Mouse (Mus musculus) stomach, embryonic 16.5 days (tissue): Measurements from ENCODE around the gene Gm49405. TPM values are rescaled to one million over a fixed set of nuclear protein-coding genes. Genes with fewer than 3 reads are reported as not detected.
"Not testable (repeated sequence)": the region's sequence is repeated elsewhere in the genome, so short reads cannot be mapped to it uniquely, and the experiment has no call there.

Source experiments
- ATAC-seq: fragments of 200-750 bp; cut with Nextera tagmentation; 2 replicates; pipeline ENCODE4 v1.8.0; 2017; ENCODE audit warnings: moderate number of reproducible peaks, moderate TSS enrichment; ENCODE audit not compliant: insufficient read depth, low FRiP score
- H3K27ac ChIP-seq: fragments of 300-500 bp; sonication (generic); 2 replicates; pipeline ENCODE4 v1.5.1; 2014; ENCODE audit warnings: low read length
- H3K27me3 ChIP-seq: fragments of 300-500 bp; sonication (generic); 2 replicates; pipeline ENCODE4 v1.6.1; 2014; ENCODE audit warnings: low read length, control low read depth, mixed read lengths; ENCODE audit not compliant: control insufficient read depth, insufficient read depth
- H3K36me3 ChIP-seq: fragments of 300-500 bp; sonication (generic); 2 replicates; pipeline ENCODE4 v1.6.1; 2014; ENCODE audit warnings: low read length; ENCODE audit not compliant: control insufficient read depth, insufficient read depth
- H3K4me1 ChIP-seq: fragments of 300-500 bp; sonication (generic); 2 replicates; pipeline ENCODE4 v1.6.1; 2014; ENCODE audit warnings: low read length, control low read depth, mixed read lengths; ENCODE audit not compliant: control insufficient read depth, insufficient read depth
- H3K4me2 ChIP-seq: fragments of 300-500 bp; sonication (generic); 2 replicates; pipeline ENCODE4 v1.6.1; 2014; ENCODE audit warnings: low read depth, low read length, mixed read lengths
- H3K4me3 ChIP-seq: fragments of 300-500 bp; sonication (generic); replicated peaks from 2 replicates; pipeline ENCODE4 v1.5.1; 2014; ENCODE audit warnings: mild to moderate bottlenecking, low read length
- H3K9ac ChIP-seq: fragments of 300-500 bp; sonication (generic); 2 replicates; pipeline ENCODE4 v1.6.1; 2014; ENCODE audit warnings: low read length
- H3K9me3 ChIP-seq: fragments of 300-500 bp; sonication (generic); replicated peaks from 2 replicates; pipeline ENCODE4 v1.6.1; 2016; ENCODE audit warnings: low read length, control low read depth; ENCODE audit not compliant: control insufficient read depth
- WGBS: fragments of 180-500 bp; shearing (Covaris S2); extraction: QIAGEN DNeasy Blood & Tissue Kit; methylation state at CpG from one replicate; pipeline ENCODE4 v1.1.7; 2014; 5-methylcytosine and 5-hydroxymethylcytosine counted together
- polyA plus RNA-seq: library from polyadenylated mRNA; unstranded; fragments of >200 nt; fragmentation: Nextera tagmentation; extraction: Ambion mirVana; gene quantifications from 2 replicates; pipeline ENCODE4 v1.2.1, GENCODE M21; 2015

Gene Gm49405
- polyA plus RNA-seq, 1 experiment from 2014 or later = 2.8 TPM

- Histone ChIP-seq H3K4me3 (no peak overlapping the region), H3K4me2 (peak overlapping the region; percentile 27; the same call in 1 of the 2 replicates), H3K9ac (no peak overlapping the region), H3K4me1 (no peaks in the 10 kb centered on the region), H3K27ac (peak overlapping the region; percentile 92), H3K36me3 (no peaks in the 10 kb centered on the region), H3K9me3 (no peaks in the 10 kb centered on the region), H3K27me3 (no peaks in the 10 kb centered on the region)
- WGBS = 56% methylated on average over 8 of the region's 8 CpGs
- ATAC-seq = peak; percentile 69
Measured at GRCm38 (mm10) chr19:4046866-4047254, 46.4 kb downstream of the Gm49405 start.

GRCm38 (mm10) chr19:4047859-4048258, 47.4 kb downstream of the Gm49405 start:
- no peaks in the 10 kb centered on the region for H3K9me3 ChIP-seq
- H3K4me2 ChIP-seq = no peak overlapping the region
- H3K4me3 ChIP-seq = no peak overlapping the region
- ATAC-seq = no peak
- WGBS = 21% methylated on average over 4 of the region's 4 CpGs
- H3K4me1 ChIP-seq = no peaks in the 10 kb centered on the region
- no peaks in the 10 kb centered on the region for H3K27me3 ChIP-seq
- H3K27ac ChIP-seq = no peak overlapping the region
- H3K36me3 ChIP-seq = no peaks in the 10 kb centered on the region
- H3K9ac ChIP-seq = no peak overlapping the region

GRCm38 (mm10) chr19:4049069-4049468, 48.6 kb downstream of the Gm49405 start:
- not testable (repeated sequence) for H3K4me3 ChIP-seq, H3K9me3 ChIP-seq, H3K27me3 ChIP-seq, H3K27ac ChIP-seq, H3K4me2 ChIP-seq, H3K36me3 ChIP-seq, H3K9ac ChIP-seq, H3K4me1 ChIP-seq, ATAC-seq
- 81% methylated on average over 5 of the region's 5 CpGs for WGBS

GRCm38 (mm10) chr19:4051016-4051415, 50.6 kb downstream of the Gm49405 start:
- no peak for ATAC-seq
- Histone ChIP-seq H3K9me3 (no peaks in the 10 kb centered on the region), H3K4me1 (0 out of 2 replicates have a peak, but pooled peaks cover 4% of the 10 kb centered on the region), H3K4me3 (no peak overlapping the region), H3K36me3 (no peaks in the 10 kb centered on the region), H3K27ac (no peak overlapping the region), H3K4me2 (no peak overlapping the region), H3K9ac (no peak overlapping the region), H3K27me3 (no peaks in the 10 kb centered on the region)
- WGBS = 92% methylated on average over 5 of the region's 5 CpGs

GRCm38 (mm10) chr19:4051741-4052515, 51.5 kb downstream of the Gm49405 start:
- Histone ChIP-seq H3K27ac (no peak overlapping the region), H3K4me1 (0 out of 2 replicates have a peak, but pooled peaks cover 4% of the 10 kb centered on the region), H3K9me3 (no peaks in the 10 kb centered on the region), H3K4me3 (no peak overlapping the region), H3K4me2 (no peak overlapping the region), H3K9ac (no peak overlapping the region), H3K27me3 (no peaks in the 10 kb centered on the region), H3K36me3 (no peaks in the 10 kb centered on the region)
- no peak for ATAC-seq
- 49% methylated on average over 10 of the region's 10 CpGs for WGBS

GRCm38 (mm10) chr19:4052516-4053030, 52.1 kb downstream of the Gm49405 start:
- H3K4me3 ChIP-seq = no peak overlapping the region
- 0 out of 2 replicates have a peak, but pooled peaks cover 4% of the 10 kb centered on the region for H3K4me1 ChIP-seq
- H3K4me2 ChIP-seq = no peak overlapping the region
- no peak for ATAC-seq
- no peak overlapping the region for H3K9ac ChIP-seq
- H3K27ac ChIP-seq = no peak overlapping the region
- no peaks in the 10 kb centered on the region for H3K27me3 ChIP-seq
- no peaks in the 10 kb centered on the region for H3K36me3 ChIP-seq
- no peaks in the 10 kb centered on the region for H3K9me3 ChIP-seq
- 77% methylated on average over 5 of the region's 5 CpGs for WGBS

- Histone ChIP-seq H3K27me3 (no peaks in the 10 kb centered on the region), H3K4me1 (0 out of 2 replicates have a peak, but pooled peaks cover 4% of the 10 kb centered on the region), H3K4me3 (no peak overlapping the region), H3K9me3 (no peaks in the 10 kb centered on the region), H3K4me2 (no peak overlapping the region), H3K36me3 (no peaks in the 10 kb centered on the region), H3K9ac (no peak overlapping the region), H3K27ac (no peak overlapping the region)
- ATAC-seq = no peak
- WGBS = 89% methylated on average over 5 of the region's 5 CpGs
Measured at GRCm38 (mm10) chr19:4054613-4055012, 54.2 kb downstream of the Gm49405 start.

Other genes with a start within 250 kb of the Gm49405 start
- 22.2 and 22.6 TPM in 2 replicates for gene Kmt5b, start 233.2 kb upstream of the Gm49405 start, polyA plus RNA-seq
- 42.2 and 44.4 TPM in 2 replicates for gene Chka, start 148.9 kb upstream of the Gm49405 start, polyA plus RNA-seq
- gene Tcirg1, start 93.5 kb upstream of the Gm49405 start, polyA plus RNA-seq = 43.1 and 46.6 TPM in 2 replicates
- 271 and 298 TPM in 2 replicates for gene Ndufs8, start 87.9 kb upstream of the Gm49405 start, polyA plus RNA-seq
- gene Aldh3b1, start 70.8 kb upstream of the Gm49405 start, polyA plus RNA-seq = 3.5 and 4.9 TPM in 2 replicates
- 25.6 and 29.9 TPM in 2 replicates for gene Unc93b1, start 65.4 kb upstream of the Gm49405 start, polyA plus RNA-seq
- gene Aldh3b3, start 42.0 kb upstream of the Gm49405 start, polyA plus RNA-seq = 0.39 and 0.92 TPM in 2 replicates
- gene Aldh3b2, start 28.3 kb upstream of the Gm49405 start, polyA plus RNA-seq = 44.0 and 68.7 TPM in 2 replicates
- gene Acy3, start 14.1 kb upstream of the Gm49405 start, polyA plus RNA-seq = 7.8 and 10.2 TPM in 2 replicates
- 0.17 TPM in 1 of 2 replicates, not detected in the other for gene Tbx10, start 7.9 kb upstream of the Gm49405 start, polyA plus RNA-seq
- 30.5 and 31.3 TPM in 2 replicates for gene Nudt8, start within 50 bp of the Gm49405 start, polyA plus RNA-seq
- 3.8 and 4.8 TPM in 2 replicates for gene Doc2g, start 2.7 kb downstream of the Gm49405 start, polyA plus RNA-seq
- 222 and 223 TPM in 2 replicates for gene Ndufv1, start 12.2 kb downstream of the Gm49405 start, polyA plus RNA-seq
- gene Gstp1, start 37.4 kb downstream of the Gm49405 start, polyA plus RNA-seq = 793 and 833 TPM in 2 replicates
- 24.2 and 28.7 TPM in 2 replicates for gene Gstp2, start 45.4 kb downstream of the Gm49405 start, polyA plus RNA-seq
- gene Gstp3, start 58.9 kb downstream of the Gm49405 start, polyA plus RNA-seq = 5.3 and 6.1 TPM in 2 replicates
- gene Cabp2, start 81.0 kb downstream of the Gm49405 start, polyA plus RNA-seq = 2.9 and 4.2 TPM in 2 replicates
- 115 and 128 TPM in 2 replicates for gene Cdk2ap2, start 96.6 kb downstream of the Gm49405 start, polyA plus RNA-seq
- gene Pitpnm1, start 99.4 kb downstream of the Gm49405 start, polyA plus RNA-seq = 13.8 and 14.9 TPM in 2 replicates
- 86.9 and 90.8 TPM in 2 replicates for gene Aip, start 125.2 kb downstream of the Gm49405 start, polyA plus RNA-seq
- not detected in 2 replicates for gene Gpr152, start 139.2 kb downstream of the Gm49405 start, polyA plus RNA-seq
- gene Cabp4, start 143.4 kb downstream of the Gm49405 start, polyA plus RNA-seq = 0.12 TPM in 1 of 2 replicates, not detected in the other
- gene Coro1b, start 148.0 kb downstream of the Gm49405 start, polyA plus RNA-seq = 176 and 182 TPM in 2 replicates
- gene Ptprcap, start 153.0 kb downstream of the Gm49405 start, polyA plus RNA-seq = 5.8 and 6.2 TPM in 2 replicates
- gene Rps6kb2, start 162.7 kb downstream of the Gm49405 start, polyA plus RNA-seq = 50.2 and 60.4 TPM in 2 replicates
- gene Carns1, start 174.9 kb downstream of the Gm49405 start, polyA plus RNA-seq = 1.8 and 3.1 TPM in 2 replicates
- gene Tbc1d10c, start 190.7 kb downstream of the Gm49405 start, polyA plus RNA-seq = 3.6 and 3.8 TPM in 2 replicates
- gene Ppp1ca, start 191.4 kb downstream of the Gm49405 start, polyA plus RNA-seq = 727 and 779 TPM in 2 replicates
- 26.2 and 26.7 TPM in 2 replicates for gene Rad9a, start 201.0 kb downstream of the Gm49405 start, polyA plus RNA-seq
- 5.3 and 6.3 TPM in 2 replicates for gene Clcf1, start 213.6 kb downstream of the Gm49405 start, polyA plus RNA-seq
- not detected in 2 replicates for gene AC109138.7, start 213.7 kb downstream of the Gm49405 start, polyA plus RNA-seq
- gene Pold4, start 231.3 kb downstream of the Gm49405 start, polyA plus RNA-seq = 36.3 and 38.0 TPM in 2 replicates